Mouse (Mus musculus) spleen, adult 2 months (tissue): ENCODE results near the gene St6gal1.

ENCODE experiments used
- CTCF ChIP-seq: fragments of 200-500 bp; IDR thresholded peaks from 2 replicates; pipeline ENCODE4 v1.5.1; 2011; ENCODE audit warnings: mild to moderate bottlenecking, inconsistent platforms; ENCODE audit not compliant: insufficient read depth, insufficient read length, insufficient replicate concordance; ENCODE audit errors: extremely low read depth
- POLR2A ChIP-seq: fragments of 200-500 bp; IDR thresholded peaks from 2 replicates; pipeline ENCODE4 v1.6.1; 2011; ENCODE audit warnings: low read depth, low read length, inconsistent platforms

GRCm38 (mm10) chr16:23227851-23228250 lies 3.3 kb downstream of the St6gal1 start:
- no peak for TF ChIP-seq POLR2A
- no peak for TF ChIP-seq CTCF
